Mouse (Mus musculus): ENCODE results near the gene Zfp54. TPM values are rescaled to one million over a fixed set of nuclear protein-coding genes. Genes with fewer than 3 reads are reported as not detected.
"Not testable (repeated sequence)": the region's sequence is repeated elsewhere in the genome, so short reads cannot be mapped to it uniquely, and the experiment has no call there.

The Zfp54 gene
- polyA plus RNA-seq, 1 experiment from 2014 or later = 5.2 TPM

- H3K27me3 ChIP-seq = no peaks in the 10 kb centered on the region
- H3K9me3 ChIP-seq = no peaks in the 10 kb centered on the region
- H3K4me3 ChIP-seq = no peak overlapping the region
- no peak overlapping the region for H3K4me2 ChIP-seq (replicated peaks)
- H3K9ac ChIP-seq (replicated peaks) = no peak overlapping the region
- H3K27ac ChIP-seq (replicated peaks) = no peak overlapping the region
- H3K4me1 ChIP-seq = no peaks in the 10 kb centered on the region
- WGBS = 43% methylated on average over 14 of the region's 14 CpGs
- H3K36me3 ChIP-seq = no peaks in the 10 kb centered on the region
- ATAC-seq (replicated peaks) = no peak
Observed at GRCm38 (mm10) chr17:21473362-21474190, 50.5 kb downstream of the Zfp54 start.

- not testable (repeated sequence) for H3K36me3 ChIP-seq; H3K4me2 ChIP-seq (replicated peaks); H3K27ac ChIP-seq (replicated peaks); H3K27me3 ChIP-seq; H3K4me1 ChIP-seq; H3K9me3 ChIP-seq; H3K9ac ChIP-seq (replicated peaks); ATAC-seq (replicated peaks); H3K4me3 ChIP-seq
- 22% methylated on average over 10 of the region's 10 CpGs for WGBS
Observed at GRCm38 (mm10) chr17:21474729-21475128, 51.7 kb downstream of the Zfp54 start.

- H3K4me2 ChIP-seq (replicated peaks); H3K9me3 ChIP-seq; H3K4me1 ChIP-seq; H3K27me3 ChIP-seq; H3K27ac ChIP-seq (replicated peaks); H3K4me3 ChIP-seq; ATAC-seq (replicated peaks); H3K36me3 ChIP-seq; H3K9ac ChIP-seq (replicated peaks): not testable (repeated sequence)
- WGBS = 82% methylated on average over 1 of the region's 1 CpGs
Observed at GRCm38 (mm10) chr17:21475290-21475689, 52.3 kb downstream of the Zfp54 start.

- not testable (repeated sequence) for H3K4me3 ChIP-seq; H3K4me1 ChIP-seq; H3K36me3 ChIP-seq; ATAC-seq (replicated peaks); H3K27ac ChIP-seq (replicated peaks); H3K9me3 ChIP-seq; H3K9ac ChIP-seq (replicated peaks); H3K4me2 ChIP-seq (replicated peaks); H3K27me3 ChIP-seq
- 88% methylated on average over 5 of the region's 9 CpGs for WGBS
Observed at GRCm38 (mm10) chr17:21476351-21476750, 53.3 kb downstream of the Zfp54 start.

- not testable (repeated sequence) for H3K4me2 ChIP-seq (replicated peaks); H3K4me1 ChIP-seq; H3K4me3 ChIP-seq; H3K27ac ChIP-seq (replicated peaks); H3K36me3 ChIP-seq; H3K9me3 ChIP-seq; H3K27me3 ChIP-seq; ATAC-seq (replicated peaks); H3K9ac ChIP-seq (replicated peaks)
- 91% methylated on average over 10 of the region's 10 CpGs for WGBS
Observed at GRCm38 (mm10) chr17:21478103-21478777, 55.2 kb downstream of the Zfp54 start.

Other genes starting within 250 kb of the Zfp54 start
- not detected in 2 replicates for gene Vmn1r234, start 197.1 kb upstream of the Zfp54 start, polyA plus RNA-seq (2015; fragmentation: Nextera tagmentation; extraction: Ambion mirVana)
- not detected in 2 replicates for gene Vmn1r235, start 166.8 kb upstream of the Zfp54 start, polyA plus RNA-seq (2015; fragmentation: Nextera tagmentation; extraction: Ambion mirVana)
- not detected in 2 replicates for gene Vmn1r236, start 140.3 kb upstream of the Zfp54 start, polyA plus RNA-seq (2015; fragmentation: Nextera tagmentation; extraction: Ambion mirVana)
- gene Vmn1r237, start 111.4 kb upstream of the Zfp54 start, polyA plus RNA-seq (2015; fragmentation: Nextera tagmentation; extraction: Ambion mirVana) = not detected in 2 replicates
- 4.2 and 5.1 TPM in 2 replicates for gene Zfp677, start 39.5 kb upstream of the Zfp54 start, polyA plus RNA-seq (2015; fragmentation: Nextera tagmentation; extraction: Ambion mirVana)
- 12.5 and 13.0 TPM in 2 replicates for gene Zfp51, start 27.1 kb downstream of the Zfp54 start, polyA plus RNA-seq (2015; fragmentation: Nextera tagmentation; extraction: Ambion mirVana)
- gene Zfp53, start 65.8 kb downstream of the Zfp54 start, polyA plus RNA-seq (2015; fragmentation: Nextera tagmentation; extraction: Ambion mirVana) = 10.9 and 11.3 TPM in 2 replicates
- 2.0 and 2.4 TPM in 2 replicates for gene Zfp52, start 112.3 kb downstream of the Zfp54 start, polyA plus RNA-seq (2015; fragmentation: Nextera tagmentation; extraction: Ambion mirVana)
- gene Zfp948, start 143.8 kb downstream of the Zfp54 start, polyA plus RNA-seq (2015; fragmentation: Nextera tagmentation; extraction: Ambion mirVana) = 18.6 and 19.5 TPM in 2 replicates
- 10.3 and 11.9 TPM in 2 replicates for gene Zfp983, start 227.4 kb downstream of the Zfp54 start, polyA plus RNA-seq (2015; fragmentation: Nextera tagmentation; extraction: Ambion mirVana)